Mouse (Mus musculus): ENCODE results near the gene Tnfrsf26. TPM values are rescaled to one million over a fixed set of nuclear protein-coding genes. Genes with fewer than 3 reads are reported as not detected.
A peak's percentile ranks its signal among the peaks of the same experiment; 100 is the strongest.
"Not testable (repeated sequence)": the region's sequence is repeated elsewhere in the genome, so short reads cannot be mapped to it uniquely, and the experiment has no call there.

Tnfrsf26 gene
- polyA plus RNA-seq (2016; fragmentation: Nextera tagmentation; extraction: Ambion mirVana), result 0.23 and 0.24 TPM in 2 replicates

- H3K9ac ChIP-seq (replicated peaks), result no peak within 1 kb of the TSS
- H3K9me3 ChIP-seq, result 0 out of 2 replicates have a peak, but pooled peaks cover 3% of the 10 kb centered on the region
- no peak within 1 kb of the TSS for H3K4me3 ChIP-seq
- H3K27me3 ChIP-seq, result no peaks in the 10 kb centered on the region
- 76% methylated on average over 1 of the region's 1 CpGs for WGBS
- ATAC-seq (ENCODE audit: low FRiP score, low read depth), result no peak
- no peak within 1 kb of the TSS for H3K4me2 ChIP-seq (replicated peaks)
- no peaks in the 10 kb centered on the region for H3K4me1 ChIP-seq
- H3K27ac ChIP-seq (replicated peaks), result no peak within 1 kb of the TSS
- H3K36me3 ChIP-seq, result no peaks in the 10 kb centered on the region
Observed at GRCm38 (mm10) chr7:143628540-143628939, at the start of gene Tnfrsf26. Gene Tnfrsf26, minus strand, starts transcription at chr7:143628722.

- Histone ChIP-seq H3K4me1 (no peaks in the 10 kb centered on the region), H3K36me3 (no peaks in the 10 kb centered on the region), H3K9me3 (no peaks in the 10 kb centered on the region), H3K27ac (replicated peaks) (no peak overlapping the region), H3K9ac (replicated peaks) (no peak overlapping the region), H3K27me3 (no peaks in the 10 kb centered on the region), H3K4me3 (no peak overlapping the region), H3K4me2 (replicated peaks) (no peak overlapping the region)
- no peak for ATAC-seq (ENCODE audit: low FRiP score, low read depth)
Observed at GRCm38 (mm10) chr7:143666427-143667311, 38.1 kb upstream of the Tnfrsf26 start.

GRCm38 (mm10) chr7:143663470-143663869 is 34.9 kb upstream of the Tnfrsf26 start:
- H3K27me3 ChIP-seq, result no peaks in the 10 kb centered on the region
- WGBS, result 78% methylated on average over 2 of the region's 2 CpGs

GRCm38 (mm10) chr7:143660797-143661196 is 32.3 kb upstream of the Tnfrsf26 start:
- no peak overlapping the region for H3K27ac ChIP-seq (replicated peaks)
- H3K4me3 ChIP-seq, result no peak overlapping the region
- no peak for ATAC-seq (ENCODE audit: low FRiP score, low read depth)

More at GRCm38 (mm10) chr7:143663470-143663869, 34.9 kb upstream of the Tnfrsf26 start:
- no peak overlapping the region for H3K9ac ChIP-seq (replicated peaks)
- no peak for ATAC-seq (ENCODE audit: low FRiP score, low read depth)
- no peaks in the 10 kb centered on the region for H3K36me3 ChIP-seq
- no peak overlapping the region for H3K4me2 ChIP-seq (replicated peaks)
- H3K9me3 ChIP-seq, result no peaks in the 10 kb centered on the region
- H3K4me1 ChIP-seq, result no peaks in the 10 kb centered on the region
- H3K27ac ChIP-seq (replicated peaks), result no peak overlapping the region
- H3K4me3 ChIP-seq, result no peak overlapping the region

GRCm38 (mm10) chr7:143649769-143650346 is 21.3 kb upstream of the Tnfrsf26 start:
- 0 out of 2 replicates have a peak, but pooled peaks have one; percentile 30 for ATAC-seq (ENCODE audit: low FRiP score, low read depth)
- WGBS, result 57% methylated on average over 10 of the region's 10 CpGs
- H3K9ac ChIP-seq (replicated peaks); H3K36me3 ChIP-seq; H3K27ac ChIP-seq (replicated peaks); H3K4me1 ChIP-seq; H3K9me3 ChIP-seq; H3K27me3 ChIP-seq: not testable (repeated sequence)
- H3K4me2 ChIP-seq (replicated peaks), result peak overlapping the region; percentile 71
- H3K4me3 ChIP-seq, result 0 out of 2 replicates have a peak overlapping the region, but pooled peaks have one; percentile 77

More at GRCm38 (mm10) chr7:143660797-143661196, 32.3 kb upstream of the Tnfrsf26 start:
- H3K4me1 ChIP-seq, result no peaks in the 10 kb centered on the region
- H3K4me2 ChIP-seq (replicated peaks), result no peak overlapping the region
- H3K9me3 ChIP-seq, result no peaks in the 10 kb centered on the region
- no peaks in the 10 kb centered on the region for H3K36me3 ChIP-seq
- no peak overlapping the region for H3K9ac ChIP-seq (replicated peaks)
- no peaks in the 10 kb centered on the region for H3K27me3 ChIP-seq

- Histone ChIP-seq H3K27me3 (no peaks in the 10 kb centered on the region), H3K4me1 (no peaks in the 10 kb centered on the region), H3K9ac (replicated peaks) (peak within 1 kb of the TSS; percentile 63), H3K4me2 (replicated peaks) (peak within 1 kb of the TSS; percentile 71), H3K36me3 (no peaks in the 10 kb centered on the region), H3K27ac (replicated peaks) (no peak within 1 kb of the TSS), H3K9me3 (0 out of 2 replicates have a peak, but pooled peaks cover 4% of the 10 kb centered on the region), H3K4me3 (peak within 1 kb of the TSS; percentile 77)
- 3% methylated on average over 38 of the region's 39 CpGs for WGBS
- peak; percentile 95 for ATAC-seq (ENCODE audit: low FRiP score, low read depth)
Observed at GRCm38 (mm10) chr7:143649034-143649768, 20.7 kb upstream of the Tnfrsf26 start, which contains the start of gene Tnfrsf22. Gene Tnfrsf22, minus strand, starts transcription at chr7:143649661.

GRCm38 (mm10) chr7:143643949-143644348 is 15.4 kb upstream of the Tnfrsf26 start:
- not testable (repeated sequence) for H3K9ac ChIP-seq (replicated peaks); H3K4me2 ChIP-seq (replicated peaks); H3K36me3 ChIP-seq; H3K4me3 ChIP-seq; H3K27ac ChIP-seq (replicated peaks); ATAC-seq (ENCODE audit: low FRiP score, low read depth); H3K9me3 ChIP-seq; H3K4me1 ChIP-seq; H3K27me3 ChIP-seq
- 94% methylated on average over 2 of the region's 2 CpGs for WGBS

- Histone ChIP-seq H3K27me3 (no peaks in the 10 kb centered on the region), H3K9me3 (0 out of 2 replicates have a peak, but pooled peaks cover 3% of the 10 kb centered on the region), H3K4me2 (replicated peaks) (no peak overlapping the region), H3K36me3 (no peaks in the 10 kb centered on the region), H3K9ac (replicated peaks) (no peak overlapping the region), H3K27ac (replicated peaks) (no peak overlapping the region), H3K4me1 (no peaks in the 10 kb centered on the region), H3K4me3 (no peak overlapping the region)
- ATAC-seq (ENCODE audit: low FRiP score, low read depth), result no peak
- WGBS, result 87% methylated on average over 1 of the region's 1 CpGs
Observed at GRCm38 (mm10) chr7:143636674-143637073, 8.2 kb upstream of the Tnfrsf26 start.

GRCm38 (mm10) chr7:143631503-143631902 is 3.0 kb upstream of the Tnfrsf26 start:
- 0 out of 2 replicates have a peak, but pooled peaks cover 3% of the 10 kb centered on the region for H3K9me3 ChIP-seq
- H3K4me3 ChIP-seq, result no peak overlapping the region
- H3K27ac ChIP-seq (replicated peaks), result no peak overlapping the region
- H3K27me3 ChIP-seq, result no peaks in the 10 kb centered on the region
- no peak overlapping the region for H3K4me2 ChIP-seq (replicated peaks)
- 75% methylated on average over 2 of the region's 2 CpGs for WGBS
- ATAC-seq (ENCODE audit: low FRiP score, low read depth), result no peak
- no peaks in the 10 kb centered on the region for H3K4me1 ChIP-seq
- no peaks in the 10 kb centered on the region for H3K36me3 ChIP-seq
- H3K9ac ChIP-seq (replicated peaks), result no peak overlapping the region

- Histone ChIP-seq H3K4me1 (no peaks in the 10 kb centered on the region), H3K4me2 (replicated peaks) (no peak overlapping the region), H3K9ac (replicated peaks) (no peak overlapping the region), H3K27ac (replicated peaks) (no peak overlapping the region), H3K36me3 (no peaks in the 10 kb centered on the region), H3K9me3 (0 out of 2 replicates have a peak, but pooled peaks cover 3% of the 10 kb centered on the region), H3K4me3 (no peak overlapping the region), H3K27me3 (no peaks in the 10 kb centered on the region)
- WGBS, result 61% methylated on average over 1 of the region's 1 CpGs
- no peak for ATAC-seq (ENCODE audit: low FRiP score, low read depth)
Observed at GRCm38 (mm10) chr7:143629501-143629900, 979 bp upstream of the Tnfrsf26 start.

GRCm38 (mm10) chr7:143627555-143628286 is 801 bp downstream of the Tnfrsf26 start:
- Histone ChIP-seq H3K4me3 (no peak overlapping the region), H3K9ac (replicated peaks) (no peak overlapping the region), H3K27ac (replicated peaks) (no peak overlapping the region), H3K9me3 (no peaks in the 10 kb centered on the region), H3K4me2 (replicated peaks) (no peak overlapping the region), H3K4me1 (no peaks in the 10 kb centered on the region), H3K36me3 (no peaks in the 10 kb centered on the region), H3K27me3 (no peaks in the 10 kb centered on the region)
- WGBS, result 68% methylated on average over 10 of the region's 10 CpGs
- no peak for ATAC-seq (ENCODE audit: low FRiP score, low read depth)

All from midbrain, embryonic 12.5 days (tissue).